Mouse (Mus musculus): Measurements from ENCODE around the gene Med19. TPM values are rescaled to one million over a fixed set of nuclear protein-coding genes. Genes with fewer than 3 reads are reported as not detected.

Med19 gene
- polyA plus RNA-seq, 1 experiment from 2014 or later: 53.8 TPM

- Histone ChIP-seq H3K27ac (ENCODE audit: low read length) (peak overlapping the region; percentile 95), H3K27me3 (replicated peaks; ENCODE audit: control insufficient read depth, insufficient read depth, low read length) (no peaks in the 10 kb centered on the region), H3K4me3 (replicated peaks; ENCODE audit: low read length) (peak overlapping the region; percentile 98), H3K4me2 (ENCODE audit: low read length) (peak overlapping the region; percentile 78), H3K36me3 (ENCODE audit: control insufficient read depth, insufficient read depth) (peaks cover 7% of the 10 kb centered on the region; the same call in 1 of the 2 replicates), H3K9ac (replicated peaks; ENCODE audit: low read depth, low read length) (peak overlapping the region; percentile 95), H3K4me1 (replicated peaks; ENCODE audit: control insufficient read depth, insufficient read depth, low read length) (peaks cover 17% of the 10 kb centered on the region), H3K9me3 (ENCODE audit: control insufficient read depth, low read length) (no peaks in the 10 kb centered on the region)
- ATAC-seq: no peak; the same call in 1 of the 2 replicates
- 0% methylated on average over 18 of the region's 26 CpGs for WGBS
These were observed 36.2 kb downstream of the Med19 start for GRCm38 (mm10) chr2:84714422-84714810.

GRCm38 (mm10) chr2:84714811-84715561 lies 36.8 kb downstream of the Med19 start, which contains the start of gene Zdhhc5:
Gene Zdhhc5, minus strand, starts transcription at chr2:84715180.
- Histone ChIP-seq H3K4me3 (replicated peaks; ENCODE audit: low read length) (peak within 1 kb of the TSS; percentile 98), H3K27ac (ENCODE audit: low read length) (peak within 1 kb of the TSS; percentile 95), H3K27me3 (replicated peaks; ENCODE audit: control insufficient read depth, insufficient read depth, low read length) (no peaks in the 10 kb centered on the region), H3K4me2 (ENCODE audit: low read length) (peak within 1 kb of the TSS; percentile 78), H3K9me3 (ENCODE audit: control insufficient read depth, low read length) (no peaks in the 10 kb centered on the region), H3K36me3 (ENCODE audit: control insufficient read depth, insufficient read depth) (peaks cover 7% of the 10 kb centered on the region; the same call in 1 of the 2 replicates), H3K9ac (replicated peaks; ENCODE audit: low read depth, low read length) (peak within 1 kb of the TSS; percentile 95), H3K4me1 (replicated peaks; ENCODE audit: control insufficient read depth, insufficient read depth, low read length) (peaks cover 14% of the 10 kb centered on the region)
- WGBS: under 1% methylated on average over 85 of the region's 107 CpGs
- peak; percentile 96 for ATAC-seq

- H3K27me3 ChIP-seq (replicated peaks; ENCODE audit: control insufficient read depth, insufficient read depth, low read length): no peaks in the 10 kb centered on the region
- no peaks in the 10 kb centered on the region for H3K9me3 ChIP-seq (ENCODE audit: control insufficient read depth, low read length)
- peak overlapping the region; percentile 69 for H3K4me2 ChIP-seq (ENCODE audit: low read length)
- ATAC-seq: peak; percentile 94
- under 1% methylated on average over 33 of the region's 33 CpGs for WGBS
- H3K36me3 ChIP-seq (ENCODE audit: control insufficient read depth, insufficient read depth): no peaks in the 10 kb centered on the region
- peaks cover 14% of the 10 kb centered on the region for H3K4me1 ChIP-seq (replicated peaks; ENCODE audit: control insufficient read depth, insufficient read depth, low read length)
- H3K4me3 ChIP-seq (replicated peaks; ENCODE audit: low read length): peak overlapping the region; percentile 98
- H3K27ac ChIP-seq (ENCODE audit: low read length): peak overlapping the region; percentile 95
- peak overlapping the region; percentile 67 for H3K9ac ChIP-seq (replicated peaks; ENCODE audit: low read depth, low read length)
These were observed 37.6 kb downstream of the Med19 start for GRCm38 (mm10) chr2:84715562-84716361.

GRCm38 (mm10) chr2:84716423-84717355 lies 38.5 kb downstream of the Med19 start:
- WGBS: 36% methylated on average over 9 of the region's 9 CpGs
- peak overlapping the region; percentile 67 for H3K9ac ChIP-seq (replicated peaks; ENCODE audit: low read depth, low read length)
- no peaks in the 10 kb centered on the region for H3K9me3 ChIP-seq (ENCODE audit: control insufficient read depth, low read length)
- peaks cover 2% of the 10 kb centered on the region; the same call in 1 of the 2 replicates for H3K36me3 ChIP-seq (ENCODE audit: control insufficient read depth, insufficient read depth)
- H3K4me3 ChIP-seq (replicated peaks; ENCODE audit: low read length): peak overlapping the region; percentile 98
- no peak for ATAC-seq
- H3K4me2 ChIP-seq (ENCODE audit: low read length): peak overlapping the region; percentile 69
- H3K4me1 ChIP-seq (replicated peaks; ENCODE audit: control insufficient read depth, insufficient read depth, low read length): peaks cover 14% of the 10 kb centered on the region
- peak overlapping the region; percentile 84; the same call in 1 of the 2 replicates for H3K27ac ChIP-seq (ENCODE audit: low read length)
- no peaks in the 10 kb centered on the region for H3K27me3 ChIP-seq (replicated peaks; ENCODE audit: control insufficient read depth, insufficient read depth, low read length)

- H3K9me3 ChIP-seq (ENCODE audit: control insufficient read depth, low read length): no peaks in the 10 kb centered on the region
- H3K27ac ChIP-seq (ENCODE audit: low read length): no peak overlapping the region
These were observed 39.2 kb downstream of the Med19 start for GRCm38 (mm10) chr2:84717357-84717756.

GRCm38 (mm10) chr2:84720718-84721117 lies 42.5 kb downstream of the Med19 start:
- 77% methylated on average over 2 of the region's 2 CpGs for whole genome bisulfite sequencing

More at GRCm38 (mm10) chr2:84717357-84717756, 39.2 kb downstream of the Med19 start:
- Histone ChIP-seq H3K4me2 (ENCODE audit: low read length) (no peak overlapping the region), H3K36me3 (ENCODE audit: control insufficient read depth, insufficient read depth) (peaks cover 2% of the 10 kb centered on the region; the same call in 1 of the 2 replicates), H3K9ac (replicated peaks; ENCODE audit: low read depth, low read length) (no peak overlapping the region), H3K4me3 (replicated peaks; ENCODE audit: low read length) (no peak overlapping the region), H3K4me1 (replicated peaks; ENCODE audit: control insufficient read depth, insufficient read depth, low read length) (peaks cover 14% of the 10 kb centered on the region), H3K27me3 (replicated peaks; ENCODE audit: control insufficient read depth, insufficient read depth, low read length) (no peaks in the 10 kb centered on the region)
- no peak for ATAC-seq
- 94% methylated on average over 4 of the region's 4 CpGs for WGBS

GRCm38 (mm10) chr2:84721182-84721581 lies 43.0 kb downstream of the Med19 start:
- H3K4me1 ChIP-seq (replicated peaks; ENCODE audit: control insufficient read depth, insufficient read depth, low read length): peaks cover 19% of the 10 kb centered on the region
- no peaks in the 10 kb centered on the region for H3K27me3 ChIP-seq (replicated peaks; ENCODE audit: control insufficient read depth, insufficient read depth, low read length)
- H3K4me2 ChIP-seq (ENCODE audit: low read length): no peak overlapping the region
- H3K27ac ChIP-seq (ENCODE audit: low read length): no peak overlapping the region
- ATAC-seq: no peak
- H3K36me3 ChIP-seq (ENCODE audit: control insufficient read depth, insufficient read depth): peaks cover 9% of the 10 kb centered on the region
- WGBS: 88% methylated on average over 3 of the region's 3 CpGs
- no peaks in the 10 kb centered on the region for H3K9me3 ChIP-seq (ENCODE audit: control insufficient read depth, low read length)
- H3K4me3 ChIP-seq (replicated peaks; ENCODE audit: low read length): no peak overlapping the region
- no peak overlapping the region for H3K9ac ChIP-seq (replicated peaks; ENCODE audit: low read depth, low read length)

More at GRCm38 (mm10) chr2:84720718-84721117, 42.5 kb downstream of the Med19 start:
- H3K9ac ChIP-seq (replicated peaks; ENCODE audit: low read depth, low read length): no peak overlapping the region
- H3K4me2 ChIP-seq (ENCODE audit: low read length): no peak overlapping the region
- H3K36me3 ChIP-seq (ENCODE audit: control insufficient read depth, insufficient read depth): peaks cover 9% of the 10 kb centered on the region
- ATAC-seq: no peak
- no peak overlapping the region for H3K27ac ChIP-seq (ENCODE audit: low read length)
- peaks cover 15% of the 10 kb centered on the region for H3K4me1 ChIP-seq (replicated peaks; ENCODE audit: control insufficient read depth, insufficient read depth, low read length)
- H3K9me3 ChIP-seq (ENCODE audit: control insufficient read depth, low read length): no peaks in the 10 kb centered on the region
- no peaks in the 10 kb centered on the region for H3K27me3 ChIP-seq (replicated peaks; ENCODE audit: control insufficient read depth, insufficient read depth, low read length)
- H3K4me3 ChIP-seq (replicated peaks; ENCODE audit: low read length): no peak overlapping the region

- 93% methylated on average over 14 of the region's 14 CpGs for WGBS
- Histone ChIP-seq H3K4me2 (ENCODE audit: low read length) (no peak overlapping the region), H3K9ac (replicated peaks; ENCODE audit: low read depth, low read length) (no peak overlapping the region), H3K4me1 (replicated peaks; ENCODE audit: control insufficient read depth, insufficient read depth, low read length) (peaks cover 25% of the 10 kb centered on the region), H3K4me3 (replicated peaks; ENCODE audit: low read length) (no peak overlapping the region), H3K36me3 (ENCODE audit: control insufficient read depth, insufficient read depth) (peaks cover 9% of the 10 kb centered on the region), H3K27ac (ENCODE audit: low read length) (no peak overlapping the region), H3K27me3 (replicated peaks; ENCODE audit: control insufficient read depth, insufficient read depth, low read length) (no peaks in the 10 kb centered on the region), H3K9me3 (ENCODE audit: control insufficient read depth, low read length) (no peaks in the 10 kb centered on the region)
- no peak for ATAC-seq
These were observed 45.7 kb downstream of the Med19 start for GRCm38 (mm10) chr2:84723856-84724255.
